Mouse (Mus musculus): ENCODE data around the gene Olfr543. TPM values are rescaled to one million over a fixed set of nuclear protein-coding genes. Genes with fewer than 3 reads are reported as not detected.
"Not testable (repeated sequence)": the region's sequence is repeated elsewhere in the genome, so short reads cannot be mapped to it uniquely, and the experiment has no call there.

Gene Olfr543
- polyA plus RNA-seq, 1 experiment from 2014 or later, result 0.41 TPM

DNA sequence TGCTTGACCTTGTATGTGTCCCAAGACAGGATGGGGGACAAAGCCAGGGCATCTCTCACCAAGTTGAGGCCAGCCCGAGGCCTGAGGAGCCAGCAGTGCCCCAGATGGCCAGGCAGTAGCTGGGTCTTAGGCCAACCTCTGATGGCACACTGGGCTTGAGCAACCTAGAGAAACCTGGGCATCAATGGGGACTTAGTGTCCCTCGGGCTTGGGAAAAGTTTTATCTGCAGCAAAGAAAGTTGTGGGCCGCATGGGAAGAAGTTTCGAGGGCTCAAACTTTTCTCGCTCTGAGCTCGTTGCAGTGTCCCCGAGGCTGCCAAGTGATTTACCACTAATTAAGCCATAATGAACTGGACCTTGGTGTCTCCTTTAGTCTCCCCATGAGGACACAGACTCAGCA, 28.2 kb upstream of the Olfr543 start:
- Histone ChIP-seq H3K4me1 (ENCODE audit: control insufficient read depth in 2 of 2, insufficient read depth in 2 of 2, low read length in 2 of 2) (no peaks in the 10 kb centered on the region), H3K9me3 (ENCODE audit: control insufficient read depth, low read length) (no peaks in the 10 kb centered on the region), H3K27ac (replicated peaks in 1 of 2; ENCODE audit: control insufficient read depth in 1 of 2, insufficient read depth in 1 of 2, low read depth in 2 of 2, low read length in 2 of 2) (no peak overlapping the region), H3K4me2 (ENCODE audit: low read length) (no peak overlapping the region), H3K9ac (ENCODE audit: low read length) (no peak overlapping the region), H3K36me3 (ENCODE audit: control insufficient read depth, insufficient read depth, low read length) (no peaks in the 10 kb centered on the region), H3K27me3 (ENCODE audit: control insufficient read depth, insufficient read depth, low read length) (peaks cover 13% of the 10 kb centered on the region; the same call in 1 of the 2 replicates), H3K4me3 (ENCODE audit: control insufficient read depth in 1 of 2, insufficient read depth in 1 of 2, low read depth in 1 of 2, low read length in 2 of 2) (no peak overlapping the region)
- WGBS, result 92% methylated on average over 7 of the region's 7 CpGs
- ATAC-seq (ENCODE audit: insufficient number of reproducible peaks, insufficient read depth, low FRiP score, low read depth), result no peak

DNA sequence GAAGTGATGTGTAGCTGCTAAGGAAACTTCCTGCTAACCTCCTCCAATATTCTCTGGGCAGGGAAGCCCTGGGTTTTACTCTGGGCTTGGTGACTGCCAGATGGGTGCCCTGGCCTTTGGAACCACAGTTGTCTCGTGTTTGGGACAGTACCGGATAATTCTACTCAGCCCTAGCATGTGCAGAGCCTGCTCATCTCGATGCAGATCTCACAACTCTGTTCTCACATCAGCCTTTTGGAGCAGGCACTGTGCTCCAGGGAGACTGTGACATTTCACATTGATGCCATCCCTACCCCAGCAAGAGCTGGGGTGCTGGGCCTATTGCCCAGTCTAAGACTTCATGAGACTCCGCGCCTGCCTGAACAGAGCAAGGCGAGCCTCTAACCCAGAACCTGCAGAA, 27.2 kb upstream of the Olfr543 start:
- ATAC-seq (ENCODE audit: insufficient number of reproducible peaks, insufficient read depth, low FRiP score, low read depth), result no peak
- Histone ChIP-seq H3K9me3 (ENCODE audit: control insufficient read depth, low read length) (no peaks in the 10 kb centered on the region), H3K4me2 (ENCODE audit: low read length) (no peak overlapping the region), H3K36me3 (ENCODE audit: control insufficient read depth, insufficient read depth, low read length) (no peaks in the 10 kb centered on the region), H3K27me3 (ENCODE audit: control insufficient read depth, insufficient read depth, low read length) (peaks cover 4% of the 10 kb centered on the region; the same call in 1 of the 2 replicates), H3K4me1 (ENCODE audit: control insufficient read depth in 2 of 2, insufficient read depth in 2 of 2, low read length in 2 of 2) (no peaks in the 10 kb centered on the region), H3K27ac (replicated peaks in 1 of 2; ENCODE audit: control insufficient read depth in 1 of 2, insufficient read depth in 1 of 2, low read depth in 2 of 2, low read length in 2 of 2) (no peak overlapping the region), H3K9ac (ENCODE audit: low read length) (no peak overlapping the region), H3K4me3 (ENCODE audit: control insufficient read depth in 1 of 2, insufficient read depth in 1 of 2, low read depth in 1 of 2, low read length in 2 of 2) (no peak overlapping the region)
- 81% methylated on average over 6 of the region's 6 CpGs for WGBS

DNA sequence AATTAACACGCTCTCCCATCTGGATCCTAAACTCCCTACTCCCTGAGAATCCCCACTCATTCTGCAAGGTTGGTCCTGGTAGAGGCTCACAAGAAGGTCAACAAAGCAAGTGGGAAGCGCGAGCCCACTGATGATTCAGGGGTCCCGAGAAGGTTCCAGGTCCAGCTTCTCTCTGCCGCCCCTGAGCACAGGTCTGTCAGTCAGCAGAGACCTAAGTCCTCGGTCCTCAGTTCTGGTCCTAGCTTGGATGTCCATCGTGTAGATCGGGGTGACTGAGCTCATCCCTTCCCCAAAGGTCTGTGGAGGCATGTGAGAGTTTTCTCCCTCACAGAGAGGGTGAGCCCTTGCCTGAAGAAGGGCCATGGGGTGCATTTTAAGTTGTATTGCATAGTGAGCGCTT, 26.6 kb upstream of the Olfr543 start:
- WGBS, result 81% methylated on average over 9 of the region's 9 CpGs
- ATAC-seq (ENCODE audit: insufficient number of reproducible peaks, insufficient read depth, low FRiP score, low read depth), result no peak
- no peaks in the 10 kb centered on the region for H3K4me1 ChIP-seq (ENCODE audit: control insufficient read depth in 2 of 2, insufficient read depth in 2 of 2, low read length in 2 of 2)
- H3K4me3 ChIP-seq (ENCODE audit: control insufficient read depth in 1 of 2, insufficient read depth in 1 of 2, low read depth in 1 of 2, low read length in 2 of 2), result no peak overlapping the region
- H3K9ac ChIP-seq (ENCODE audit: low read length), result no peak overlapping the region
- no peaks in the 10 kb centered on the region for H3K9me3 ChIP-seq (ENCODE audit: control insufficient read depth, low read length)
- H3K27ac ChIP-seq (replicated peaks in 1 of 2; ENCODE audit: control insufficient read depth in 1 of 2, insufficient read depth in 1 of 2, low read depth in 2 of 2, low read length in 2 of 2), result no peak overlapping the region
- peaks cover 4% of the 10 kb centered on the region; the same call in 1 of the 2 replicates for H3K27me3 ChIP-seq (ENCODE audit: control insufficient read depth, insufficient read depth, low read length)
- no peak overlapping the region for H3K4me2 ChIP-seq (ENCODE audit: low read length)
- H3K36me3 ChIP-seq (ENCODE audit: control insufficient read depth, insufficient read depth, low read length), result no peaks in the 10 kb centered on the region

DNA sequence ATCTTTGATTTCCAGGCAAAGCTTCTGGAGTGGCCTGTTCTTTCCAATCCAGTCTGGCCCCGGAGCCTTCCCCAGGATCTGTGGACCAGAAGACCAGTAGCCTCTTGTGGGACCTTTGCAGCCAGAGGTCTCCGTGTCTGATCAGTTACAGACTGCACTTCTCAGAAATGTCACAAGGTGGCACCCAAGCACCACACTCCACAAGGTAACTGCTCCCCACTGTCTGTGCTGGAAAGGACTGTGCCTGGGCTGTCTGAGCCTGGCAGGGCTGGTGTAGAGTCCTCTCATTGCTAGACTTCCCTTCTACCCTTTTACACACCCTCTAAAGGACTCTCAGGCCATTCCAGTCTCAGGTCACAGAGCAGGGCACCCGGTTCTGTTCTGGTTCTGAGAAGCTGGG, 25.4 kb upstream of the Olfr543 start:
- H3K4me2 ChIP-seq (ENCODE audit: low read length), result no peak overlapping the region
- H3K27ac ChIP-seq (replicated peaks in 1 of 2; ENCODE audit: control insufficient read depth in 1 of 2, insufficient read depth in 1 of 2, low read depth in 2 of 2, low read length in 2 of 2), result no peak overlapping the region
- H3K27me3 ChIP-seq (ENCODE audit: control insufficient read depth, insufficient read depth, low read length), result peaks cover 4% of the 10 kb centered on the region; the same call in 1 of the 2 replicates
- no peaks in the 10 kb centered on the region for H3K4me1 ChIP-seq (ENCODE audit: control insufficient read depth in 2 of 2, insufficient read depth in 2 of 2, low read length in 2 of 2)
- ATAC-seq (ENCODE audit: insufficient number of reproducible peaks, insufficient read depth, low FRiP score, low read depth), result no peak
- H3K36me3 ChIP-seq (ENCODE audit: control insufficient read depth, insufficient read depth, low read length), result no peaks in the 10 kb centered on the region
- WGBS, result 42% methylated on average over 3 of the region's 3 CpGs
- H3K4me3 ChIP-seq (ENCODE audit: control insufficient read depth in 1 of 2, insufficient read depth in 1 of 2, low read depth in 1 of 2, low read length in 2 of 2), result no peak overlapping the region
- no peaks in the 10 kb centered on the region for H3K9me3 ChIP-seq (ENCODE audit: control insufficient read depth, low read length)
- no peak overlapping the region for H3K9ac ChIP-seq (ENCODE audit: low read length)

DNA sequence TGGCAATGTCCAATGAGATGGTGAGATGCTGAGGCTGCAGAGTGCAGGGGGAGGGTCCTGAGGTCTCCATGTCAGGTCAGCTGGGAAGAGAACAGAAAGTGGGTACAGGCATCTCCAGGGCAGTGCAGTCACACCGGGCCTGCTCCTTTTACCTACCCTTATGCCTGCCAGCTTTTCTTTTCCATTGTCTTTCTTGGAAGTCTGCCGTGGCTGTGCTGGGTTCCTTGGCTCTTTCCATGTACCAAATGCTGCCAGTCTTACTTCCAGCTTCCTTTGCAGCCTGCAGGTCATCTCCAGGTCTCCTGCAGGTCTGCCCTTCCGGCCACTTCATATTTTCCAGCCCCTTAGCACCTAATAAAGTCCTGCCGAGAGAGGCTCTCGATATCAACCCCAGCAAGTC, 20.5 kb upstream of the Olfr543 start:
- no peaks in the 10 kb centered on the region for H3K9me3 ChIP-seq (ENCODE audit: control insufficient read depth, low read length)
- H3K4me2 ChIP-seq (ENCODE audit: low read length), result no peak overlapping the region
- H3K27me3 ChIP-seq (ENCODE audit: control insufficient read depth, insufficient read depth, low read length), result no peaks in the 10 kb centered on the region
- no peaks in the 10 kb centered on the region for H3K36me3 ChIP-seq (ENCODE audit: control insufficient read depth, insufficient read depth, low read length)
- no peak overlapping the region for H3K4me3 ChIP-seq (ENCODE audit: control insufficient read depth in 1 of 2, insufficient read depth in 1 of 2, low read depth in 1 of 2, low read length in 2 of 2)
- H3K4me1 ChIP-seq (ENCODE audit: control insufficient read depth in 2 of 2, insufficient read depth in 2 of 2, low read length in 2 of 2), result no peaks in the 10 kb centered on the region
- no peak overlapping the region for H3K9ac ChIP-seq (ENCODE audit: low read length)
- H3K27ac ChIP-seq (replicated peaks in 1 of 2; ENCODE audit: control insufficient read depth in 1 of 2, insufficient read depth in 1 of 2, low read depth in 2 of 2, low read length in 2 of 2), result no peak overlapping the region
- ATAC-seq (ENCODE audit: insufficient number of reproducible peaks, insufficient read depth, low FRiP score, low read depth), result no peak
- 73% methylated on average over 5 of the region's 5 CpGs for WGBS

DNA sequence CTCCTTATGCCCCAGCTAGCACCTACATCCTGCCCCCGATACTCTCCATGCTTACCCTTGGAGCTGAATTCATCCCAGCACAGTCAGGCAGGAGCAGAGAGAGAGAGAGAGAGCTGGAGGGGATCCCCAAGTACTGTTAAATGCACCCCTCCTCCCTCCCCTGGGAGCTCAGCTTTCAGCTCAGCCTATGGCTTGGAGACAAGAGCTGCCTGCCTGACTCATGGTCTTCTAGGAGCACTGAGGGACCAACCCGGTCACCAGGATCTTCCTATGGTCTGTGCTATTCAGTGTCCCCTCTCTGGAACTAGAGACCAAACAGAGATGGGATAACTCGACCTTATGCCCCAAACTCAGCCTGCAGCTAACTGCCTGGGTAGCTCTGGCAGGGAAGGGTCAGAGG, 18.0 kb upstream of the Olfr543 start, which contains the start of gene Olfr545:
Olfr545 (minus strand) TSS at position 101 of the 400 bp plus-strand sequence.
- ATAC-seq (ENCODE audit: insufficient number of reproducible peaks, insufficient read depth, low FRiP score, low read depth), result no peak
- H3K4me1 ChIP-seq (ENCODE audit: control insufficient read depth in 2 of 2, insufficient read depth in 2 of 2, low read length in 2 of 2), result no peaks in the 10 kb centered on the region
- H3K4me2 ChIP-seq (ENCODE audit: low read length), result no peak within 1 kb of the TSS
- H3K27me3 ChIP-seq (ENCODE audit: control insufficient read depth, insufficient read depth, low read length), result no peaks in the 10 kb centered on the region
- no peak within 1 kb of the TSS for H3K27ac ChIP-seq (replicated peaks in 1 of 2; ENCODE audit: control insufficient read depth in 1 of 2, insufficient read depth in 1 of 2, low read depth in 2 of 2, low read length in 2 of 2)
- no peaks in the 10 kb centered on the region for H3K9me3 ChIP-seq (ENCODE audit: control insufficient read depth, low read length)
- no peak within 1 kb of the TSS for H3K4me3 ChIP-seq (ENCODE audit: control insufficient read depth in 1 of 2, insufficient read depth in 1 of 2, low read depth in 1 of 2, low read length in 2 of 2)
- WGBS, result 66% methylated on average over 3 of the region's 3 CpGs
- no peak within 1 kb of the TSS for H3K9ac ChIP-seq (ENCODE audit: low read length)
- no peaks in the 10 kb centered on the region for H3K36me3 ChIP-seq (ENCODE audit: control insufficient read depth, insufficient read depth, low read length)

DNA sequence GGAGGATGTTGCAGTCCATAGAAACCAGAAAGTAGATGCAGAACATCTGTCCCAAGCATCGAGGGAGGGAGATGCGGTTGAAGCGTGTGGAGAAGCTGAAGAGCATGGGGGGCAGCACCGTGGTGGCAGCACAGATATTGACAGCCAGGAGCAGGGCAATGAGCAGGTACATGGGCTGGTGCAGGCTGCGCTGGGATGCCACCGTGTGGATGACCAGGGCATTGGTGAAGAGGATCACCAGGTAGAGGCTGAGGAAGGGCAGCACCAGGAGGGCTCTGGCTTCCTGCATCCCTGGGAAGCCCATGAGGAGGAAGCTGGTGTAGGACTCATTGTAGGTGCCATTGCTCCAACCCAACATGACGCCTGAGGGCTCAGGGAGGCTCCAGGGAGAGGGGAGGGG, 12.9 kb upstream of the Olfr543 start:
- H3K27me3 ChIP-seq (ENCODE audit: control insufficient read depth, insufficient read depth, low read length); H3K4me1 ChIP-seq (ENCODE audit: control insufficient read depth in 2 of 2, insufficient read depth in 2 of 2, low read length in 2 of 2); H3K4me3 ChIP-seq (ENCODE audit: control insufficient read depth in 1 of 2, insufficient read depth in 1 of 2, low read depth in 1 of 2, low read length in 2 of 2); H3K4me2 ChIP-seq (ENCODE audit: low read length); H3K9ac ChIP-seq (ENCODE audit: low read length); ATAC-seq (ENCODE audit: insufficient number of reproducible peaks, insufficient read depth, low FRiP score, low read depth); H3K9me3 ChIP-seq (ENCODE audit: control insufficient read depth, low read length); H3K27ac ChIP-seq (replicated peaks in 1 of 2; ENCODE audit: control insufficient read depth in 1 of 2, insufficient read depth in 1 of 2, low read depth in 2 of 2, low read length in 2 of 2); H3K36me3 ChIP-seq (ENCODE audit: control insufficient read depth, insufficient read depth, low read length): not testable (repeated sequence)
- WGBS, result 48% methylated on average over 6 of the region's 7 CpGs

DNA sequence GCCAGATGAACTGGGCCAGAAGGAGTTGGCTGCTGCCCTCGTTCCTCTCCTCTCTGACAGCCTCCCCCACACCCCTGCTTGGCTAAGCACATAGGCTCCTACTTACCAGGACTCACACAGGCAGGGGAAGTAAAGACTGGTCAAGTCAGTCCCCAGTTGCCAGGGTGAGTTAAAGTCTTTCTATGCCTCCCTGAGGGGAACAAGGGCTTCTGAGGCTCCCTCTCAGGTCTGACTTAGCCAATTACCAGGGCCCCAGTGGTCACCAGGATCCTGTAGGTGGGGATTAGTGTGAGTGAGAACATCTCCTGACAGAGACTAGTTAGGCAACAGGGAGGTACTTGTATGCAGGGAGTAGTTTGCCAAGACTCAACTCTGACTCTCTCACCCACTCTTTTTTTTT, 6.7 kb upstream of the Olfr543 start, which contains the start of gene Olfr544:
Olfr544 (minus strand) TSS at position 153 of the 400 bp plus-strand sequence.
- no peak within 1 kb of the TSS for H3K9ac ChIP-seq (ENCODE audit: low read length)
- H3K4me2 ChIP-seq (ENCODE audit: low read length), result no peak within 1 kb of the TSS
- ATAC-seq (ENCODE audit: insufficient number of reproducible peaks, insufficient read depth, low FRiP score, low read depth), result no peak
- no peaks in the 10 kb centered on the region for H3K36me3 ChIP-seq (ENCODE audit: control insufficient read depth, insufficient read depth, low read length)
- no peak within 1 kb of the TSS for H3K4me3 ChIP-seq (ENCODE audit: control insufficient read depth in 1 of 2, insufficient read depth in 1 of 2, low read depth in 1 of 2, low read length in 2 of 2)
- H3K4me1 ChIP-seq (ENCODE audit: control insufficient read depth in 2 of 2, insufficient read depth in 2 of 2, low read length in 2 of 2), result peaks cover 3 to 6% of the 10 kb centered on the region in 2 experiments; a peak in 2 of 4 replicates
- 59% methylated on average over 1 of the region's 1 CpGs for WGBS
- no peaks in the 10 kb centered on the region for H3K27me3 ChIP-seq (ENCODE audit: control insufficient read depth, insufficient read depth, low read length)
- no peak within 1 kb of the TSS for H3K27ac ChIP-seq (replicated peaks in 1 of 2; ENCODE audit: control insufficient read depth in 1 of 2, insufficient read depth in 1 of 2, low read depth in 2 of 2, low read length in 2 of 2)
- no peaks in the 10 kb centered on the region for H3K9me3 ChIP-seq (ENCODE audit: control insufficient read depth, low read length)
